8 mouse cellular contexts compared by ENCODE assay signal in the genomic region with DNA sequence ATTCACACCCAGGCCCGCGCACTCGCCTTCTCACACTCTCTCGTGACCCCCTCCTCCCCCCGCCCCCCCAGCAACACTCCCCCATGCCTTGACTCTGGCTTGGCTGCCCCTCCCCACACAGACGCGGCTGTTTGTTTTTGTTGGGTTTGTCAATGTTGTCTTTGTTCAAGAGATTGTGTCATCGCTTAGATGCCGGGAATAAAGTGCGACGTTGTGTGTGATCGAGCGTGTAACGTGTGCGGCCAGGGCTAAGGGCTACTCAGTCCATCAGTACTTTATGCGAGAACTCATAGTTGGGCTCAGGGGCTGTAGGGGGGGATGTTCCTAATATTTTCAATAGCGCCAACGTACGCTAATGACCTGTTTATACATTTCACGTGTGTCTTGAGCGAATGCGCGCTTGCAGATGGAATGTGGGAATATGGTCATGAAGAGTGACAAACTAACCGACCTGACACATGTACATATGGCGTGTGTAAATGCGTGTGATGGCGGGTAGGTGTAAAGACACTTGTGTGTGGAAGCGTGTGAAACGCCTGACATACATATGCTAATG. TPM values are rescaled to one million over a fixed set of nuclear protein-coding genes. Genes with fewer than 3 reads are reported as not detected.
DNase-seq lines count a peak whose midpoint lies in the region; ATAC-seq and TF ChIP-seq lines count a peak whose summit lies in the region.

No protein-coding gene starts in this region.

- H3K27me3 ChIP-seq in hindbrain, embryonic 10.5 days (ENCODE audit: insufficient read depth, poor library complexity, severe bottlenecking) = peaks cover 69% of the 10 kb centered on the region
- H3K27me3 ChIP-seq in limb, embryonic 15.5 days = no peaks in the 10 kb centered on the region
- H3K27me3 ChIP-seq in myocyte (ENCODE audit: control insufficient read depth, insufficient read depth, insufficient read length) = no peaks in the 10 kb centered on the region

- H3K4me1 ChIP-seq in cortical plate, adult 2 months (ENCODE audit: control insufficient read depth, insufficient read depth, low read length) = peaks cover 2% of the 10 kb centered on the region; the same call in 1 of the 2 replicates
- peaks cover 60% of the 10 kb centered on the region for H3K4me1 ChIP-seq in hindbrain, embryonic 10.5 days (replicated peaks)
- peaks cover 58% of the 10 kb centered on the region for H3K4me1 ChIP-seq in limb, embryonic 15.5 days

- H3K4me2 ChIP-seq in limb, embryonic 15.5 days = peak overlapping the region; percentile 94
- H3K4me2 ChIP-seq in myocyte (ENCODE audit: low read depth) = peak overlapping the region; percentile 83

- H3ac ChIP-seq in myocyte (ENCODE audit: control insufficient read depth, insufficient read length) = no peak overlapping the region

- WGBS in hindbrain, embryonic 10.5 days = under 1% methylated on average over 29 of the region's 29 CpGs
- under 1% methylated on average over 29 of the region's 29 CpGs for whole genome bisulfite sequencing in limb, embryonic 15.5 days

- no peaks in the 10 kb centered on the region for H3K79me2 ChIP-seq in myocyte (ENCODE audit: control insufficient read depth, insufficient read depth)

- peak; percentile 76 for DNase-seq in layer of hippocampus, adult 11-12 months (ENCODE audit: low spot score)
- no peak for DNase-seq in layer of hippocampus, postnatal 14 days (ENCODE audit: low spot score in 2 of 2)
- peak; percentile 38 for DNase-seq in hindbrain, embryonic 10.5 days (ENCODE audit: low spot score)
- DNase-seq in thymus, postnatal 0 days (ENCODE audit: low spot score) = no peak
- no peak for DNase-seq in thymus, postnatal 4 days

- peak; percentile 40; the same call in 1 of the 2 replicates for TF ChIP-seq POLR2A in cortical plate, adult 2 months (IDR thresholded peaks at IDR 0.05; ENCODE audit: extremely low read depth, insufficient read depth, low read length)
- TF ChIP-seq POLR2A in myocyte (IDR thresholded peaks at IDR 0.05; ENCODE audit: insufficient read length, low read depth) = no peak

- no peak for ATAC-seq in limb, embryonic 15.5 days (ENCODE audit: insufficient number of reproducible peaks, low FRiP score, low TSS enrichment, low read depth)

- no peak for TF ChIP-seq CTCF in cortical plate, adult 2 months (IDR thresholded peaks at IDR 0.05; ENCODE audit: extremely low read depth, insufficient read depth, low read length)

- H3K36me3 ChIP-seq in hindbrain, embryonic 10.5 days = no peaks in the 10 kb centered on the region
- peaks cover 11% of the 10 kb centered on the region for H3K36me3 ChIP-seq in limb, embryonic 15.5 days
- peaks cover 2% of the 10 kb centered on the region for H3K36me3 ChIP-seq in myocyte (ENCODE audit: control insufficient read depth, insufficient read depth)

- peak overlapping the region; percentile 66; the same call in 1 of the 2 replicates for H3K9ac ChIP-seq in limb, embryonic 15.5 days

- peak overlapping the region; percentile 63 for H3K27ac ChIP-seq in cortical plate, adult 2 months (ENCODE audit: insufficient read depth, low read length)
- peak overlapping the region; percentile 78 for H3K27ac ChIP-seq in hindbrain, embryonic 10.5 days
- peak overlapping the region; percentile 90 for H3K27ac ChIP-seq in limb, embryonic 15.5 days

- H3K9me3 ChIP-seq in hindbrain, embryonic 10.5 days = no peaks in the 10 kb centered on the region
- no peaks in the 10 kb centered on the region for H3K9me3 ChIP-seq in limb, embryonic 15.5 days

- H3K4me3 ChIP-seq in cortical plate, adult 2 months (ENCODE audit: insufficient read depth, low read length) = peak overlapping the region; percentile 53
- H3K4me3 ChIP-seq in hindbrain, embryonic 10.5 days = peak overlapping the region; percentile 62
- H3K4me3 ChIP-seq in limb, embryonic 15.5 days = peak overlapping the region; percentile 58
- H3K4me3 ChIP-seq in myocyte = peak overlapping the region; percentile 59

TF ChIP-seq in myocyte, 11 proteins besides CTCF, POLR2A, EP300 and RAD21:
- TF ChIP-seq MYOG (IDR thresholded peaks at IDR 0.05; ENCODE audit: control insufficient read depth in 1 of 3, insufficient read depth in 1 of 3, insufficient read length in 2 of 3, low read depth in 2 of 3) (no peak), USF1 (IDR thresholded peaks at IDR 0.05; ENCODE audit: low read depth) (no peak), POLR2AphosphoS2 (IDR thresholded peaks at IDR 0.05; ENCODE audit: insufficient read length, low read depth) (no peak), CEBPB (IDR thresholded peaks at IDR 0.05; ENCODE audit: insufficient read depth, poor library complexity, severe bottlenecking) (no peak), SRF (IDR thresholded peaks at IDR 0.05; ENCODE audit: control insufficient read depth, insufficient read length, low read depth) (no peak), MYOD1 (IDR thresholded peaks at IDR 0.05; ENCODE audit: control insufficient read depth in 1 of 3, insufficient read length in 2 of 3, low read depth in 2 of 3) (no peak), TCF3 (IDR thresholded peaks at IDR 0.05; ENCODE audit: insufficient read length, low read depth) (no peak), E2F4 (IDR thresholded peaks at IDR 0.05; ENCODE audit: insufficient read depth) (no peak), MAX (IDR thresholded peaks at IDR 0.05; ENCODE audit: low read depth) (no peak), REST (IDR thresholded peaks at IDR 0.05; ENCODE audit: insufficient read depth, insufficient read length) (no peak), TCF12 (IDR thresholded peaks at IDR 0.05; ENCODE audit: insufficient read depth, poor library complexity, severe bottlenecking) (no peak)

RNA-seq across cellular contexts. Expression of a gene that starts 0.8 kb away (rescaled TPM):
- 1 to 10 TPM; 6.4 TPM for total RNA-seq in layer of hippocampus, postnatal 14 days (2021)
- polyA plus RNA-seq in cortical plate, adult 2 months (2012; rRNA removed) = 11.7 and 12.7 TPM in 2 replicates
- 16.5 and 17.7 TPM in 2 replicates for polyA plus RNA-seq in hindbrain, embryonic 10.5 days (2016; fragmentation: Nextera tagmentation; extraction: Ambion mirVana)
- polyA plus RNA-seq in limb, embryonic 15.5 days (2015; fragmentation: Nextera tagmentation; extraction: Ambion mirVana) = 59.6 and 64.2 TPM in 2 replicates
- polyA plus RNA-seq in myocyte (2012; fragmentation: generic; extraction: Trizol) = 8.2 TPM
- polyA plus RNA-seq in thymus, postnatal 0 days (2015; fragmentation: Nextera tagmentation; extraction: Ambion mirVana) = 12.4 and 13.2 TPM in 2 replicates

RNA-seq across cellular contexts. Expression of a gene that starts 9.8 kb away (rescaled TPM):
- 10 to 100 TPM; 37.1 to 40.2 TPM for total RNA-seq in layer of hippocampus, postnatal 14 days (2021)
- polyA plus RNA-seq in cortical plate, adult 2 months (2012; rRNA removed) = 106 and 114 TPM in 2 replicates
- polyA plus RNA-seq in hindbrain, embryonic 10.5 days (2016; fragmentation: Nextera tagmentation; extraction: Ambion mirVana) = 34.4 and 36.8 TPM in 2 replicates
- 91.9 and 92.8 TPM in 2 replicates for polyA plus RNA-seq in limb, embryonic 15.5 days (2015; fragmentation: Nextera tagmentation; extraction: Ambion mirVana)
- polyA plus RNA-seq in myocyte (2012; fragmentation: generic; extraction: Trizol) = 48.7 TPM
- 84.7 and 87.2 TPM in 2 replicates for polyA plus RNA-seq in thymus, postnatal 0 days (2015; fragmentation: Nextera tagmentation; extraction: Ambion mirVana)

RNA-seq across cellular contexts. Expression of a gene that starts 21.0 kb away (rescaled TPM):
- 10 to 100 TPM; 50.0 to 63.2 TPM for total RNA-seq in layer of hippocampus, postnatal 14 days (2021)
- polyA plus RNA-seq in cortical plate, adult 2 months (2012; rRNA removed) = 150 and 156 TPM in 2 replicates
- 97.0 and 99.4 TPM in 2 replicates for polyA plus RNA-seq in hindbrain, embryonic 10.5 days (2016; fragmentation: Nextera tagmentation; extraction: Ambion mirVana)
- polyA plus RNA-seq in limb, embryonic 15.5 days (2015; fragmentation: Nextera tagmentation; extraction: Ambion mirVana) = 131 and 161 TPM in 2 replicates
- polyA plus RNA-seq in myocyte (2012; fragmentation: generic; extraction: Trizol) = 222 TPM
- 163 and 167 TPM in 2 replicates for polyA plus RNA-seq in thymus, postnatal 0 days (2015; fragmentation: Nextera tagmentation; extraction: Ambion mirVana)

RNA-seq across cellular contexts. Expression of a gene that starts 34.0 kb away (rescaled TPM):
- 10 to 100 TPM; 97.0 to 99.4 TPM for total RNA-seq in layer of hippocampus, postnatal 14 days (2021)
- 87.2 and 91.0 TPM in 2 replicates for polyA plus RNA-seq in cortical plate, adult 2 months (2012; rRNA removed)
- 5.2 and 11.6 TPM in 2 replicates for polyA plus RNA-seq in hindbrain, embryonic 10.5 days (2016; fragmentation: Nextera tagmentation; extraction: Ambion mirVana)
- 4.0 and 4.7 TPM in 2 replicates for polyA plus RNA-seq in limb, embryonic 15.5 days (2015; fragmentation: Nextera tagmentation; extraction: Ambion mirVana)
- polyA plus RNA-seq in myocyte (2012; fragmentation: generic; extraction: Trizol) = 15.2 TPM
- polyA plus RNA-seq in thymus, postnatal 0 days (2015; fragmentation: Nextera tagmentation; extraction: Ambion mirVana) = 0.98 and 1.6 TPM in 2 replicates

RNA-seq across cellular contexts. Expression of a gene that starts 34.4 kb away (rescaled TPM):
- total RNA-seq in layer of hippocampus, postnatal 14 days (2021) = 10 to 100 TPM; 77.3 to 90.2 TPM
- polyA plus RNA-seq in cortical plate, adult 2 months (2012; rRNA removed) = 58.2 and 61.9 TPM in 2 replicates
- 276 and 282 TPM in 2 replicates for polyA plus RNA-seq in hindbrain, embryonic 10.5 days (2016; fragmentation: Nextera tagmentation; extraction: Ambion mirVana)
- polyA plus RNA-seq in limb, embryonic 15.5 days (2015; fragmentation: Nextera tagmentation; extraction: Ambion mirVana) = 307 and 334 TPM in 2 replicates
- 371 TPM for polyA plus RNA-seq in myocyte (2012; fragmentation: generic; extraction: Trizol)
- polyA plus RNA-seq in thymus, postnatal 0 days (2015; fragmentation: Nextera tagmentation; extraction: Ambion mirVana) = 304 and 318 TPM in 2 replicates

Comparison
In these comparisons a context has a peak if more than half of its experiments do, and no peak if none do; other contexts are left out.
1. DNase-seq: peak in layer of hippocampus, adult 11-12 months (single experiment) and hindbrain, embryonic 10.5 days (single experiment); none in layer of hippocampus, postnatal 14 days (0 of 2), thymus, postnatal 0 days (single experiment) and thymus, postnatal 4 days (single experiment).
2. Peak in every context shown above with its lines, with median percentiles within 50 percentile points of each other: H3K27ac ChIP-seq and H3K4me3 ChIP-seq.